Mouse (Mus musculus) cerebellum, adult 18-20 months (tissue): ENCODE measurements around the gene Pak1.
"Not testable (repeated sequence)": the region's sequence is repeated elsewhere in the genome, so short reads cannot be mapped to it uniquely, and the experiment has no call there.

Experiments used
- DNase-seq, 2 experiments: peaks; one replicate each; pipeline ENCODE4 v3.0.0; 2021

Pak1 gene

DNA sequence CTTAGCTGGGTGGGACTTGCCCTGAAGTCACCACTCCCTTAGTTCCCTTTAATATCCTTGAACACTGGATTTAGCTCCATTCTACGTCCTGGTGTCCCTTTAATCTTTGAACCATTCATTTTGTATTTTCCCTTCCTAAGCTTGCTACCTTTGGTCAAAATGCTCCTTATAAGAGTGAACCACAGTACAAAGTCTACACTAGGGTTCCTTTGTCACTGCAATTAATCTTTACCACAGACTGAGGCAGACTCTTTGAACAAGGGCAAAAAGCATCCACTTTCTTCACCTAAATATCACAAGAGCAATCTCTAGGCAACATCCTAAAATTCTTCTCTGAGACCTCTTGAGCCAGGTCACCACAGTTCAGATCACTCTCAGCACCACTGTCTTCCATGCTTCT is 8.1 kb upstream of the Pak1 start:
- DNase-seq, result no peak

DNA sequence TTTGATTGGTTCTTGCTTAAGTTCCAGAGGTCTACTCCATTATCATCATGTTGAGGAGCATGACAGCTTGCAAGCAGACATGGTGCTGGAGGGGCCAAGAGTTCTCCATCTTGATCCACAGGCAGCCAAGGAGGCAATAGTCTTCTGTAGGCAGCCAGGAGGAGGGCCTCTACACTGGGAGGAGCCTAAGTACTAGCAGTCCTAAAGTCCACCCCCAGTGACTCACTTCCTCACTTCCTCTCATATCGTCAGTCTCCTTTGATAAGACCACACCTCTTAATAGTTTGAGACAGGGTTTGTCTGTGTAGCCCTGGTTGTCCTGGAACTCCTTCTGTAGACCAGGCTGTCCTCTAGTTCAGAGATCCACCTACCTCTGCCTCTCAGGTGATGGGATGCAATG is 7.5 kb upstream of the Pak1 start:
- DNase-seq, result no peak

DNA sequence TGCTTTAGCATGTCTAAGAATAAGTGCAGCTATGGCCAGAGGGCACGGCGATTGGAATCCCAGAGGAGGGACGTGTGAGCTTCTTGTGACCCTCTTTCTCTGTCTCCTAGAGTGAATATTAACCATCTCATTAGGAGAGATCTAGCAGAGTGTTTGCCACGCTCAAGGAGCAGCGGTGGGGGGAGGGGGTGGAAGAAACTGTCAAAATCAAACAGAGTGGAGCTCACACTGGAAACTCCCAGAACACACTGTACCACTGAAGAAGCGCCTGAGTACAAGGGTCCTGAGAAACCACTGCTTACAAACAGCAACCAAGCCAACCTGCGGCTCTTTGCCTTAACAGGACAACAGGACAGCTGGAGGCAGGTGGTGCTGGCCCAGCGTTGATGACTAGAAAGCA is 6.8 kb upstream of the Pak1 start:
- no peak for DNase-seq

DNA sequence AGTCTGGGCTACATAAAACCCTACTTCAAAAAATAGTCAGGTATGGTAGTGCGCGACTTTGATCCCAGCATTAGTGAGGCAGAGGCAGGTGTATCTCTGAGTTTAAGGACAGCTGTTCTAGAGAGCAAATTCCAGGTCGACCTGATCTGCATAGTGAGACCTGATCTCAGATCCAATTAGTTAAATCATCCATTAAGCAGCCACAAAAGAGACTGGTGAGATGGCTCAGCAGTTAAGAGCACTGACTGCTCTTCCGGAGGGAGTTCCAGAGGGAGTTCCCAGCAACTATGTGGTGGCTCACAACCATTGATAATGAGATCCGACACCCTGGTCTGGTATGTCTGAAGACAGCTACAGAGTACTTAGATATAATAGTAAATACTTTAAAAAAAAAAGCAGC is 4.8 kb upstream of the Pak1 start:
- no peak for DNase-seq

DNA sequence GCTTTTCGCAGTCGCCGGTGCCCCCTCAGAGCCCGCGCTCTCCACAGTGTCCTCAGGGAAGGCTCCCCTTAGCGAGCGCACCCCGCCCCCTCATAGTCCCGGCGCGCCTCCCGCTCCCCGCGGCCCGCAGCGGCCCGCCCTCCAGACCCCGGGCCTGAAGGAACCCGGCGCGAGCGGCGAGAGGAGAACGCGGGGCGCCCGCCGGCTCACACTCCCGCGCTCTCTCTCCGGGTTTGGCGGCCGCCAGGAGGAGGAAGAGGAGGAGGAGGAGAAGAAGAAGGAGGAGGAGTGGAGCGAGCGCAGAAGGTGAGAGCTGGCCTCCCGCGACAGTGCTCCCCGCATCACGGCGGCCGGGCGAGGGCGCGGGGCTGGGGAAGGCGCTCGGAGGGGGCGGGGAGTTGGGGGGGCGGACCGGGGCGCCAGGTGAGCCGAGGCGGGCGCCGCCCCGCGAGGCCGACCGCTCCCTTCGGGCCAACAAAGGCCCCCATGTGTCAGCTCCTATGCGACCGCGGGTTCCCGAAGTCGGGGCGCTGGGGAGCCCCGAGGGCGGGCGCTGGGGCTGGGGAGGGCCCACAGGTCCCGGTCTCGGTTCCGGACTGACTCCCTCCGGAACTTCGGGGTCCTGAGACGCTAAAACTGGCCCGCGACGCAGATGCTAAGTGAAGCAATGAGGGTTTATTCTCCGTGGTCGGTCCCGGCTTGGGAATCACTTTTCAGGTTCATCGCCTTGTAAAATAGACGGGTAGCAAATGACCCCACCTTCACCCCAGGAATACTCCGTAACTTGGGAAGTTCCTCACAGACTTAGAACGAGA is 535 bp downstream of the Pak1 start:
- no peak for DNase-seq

DNA sequence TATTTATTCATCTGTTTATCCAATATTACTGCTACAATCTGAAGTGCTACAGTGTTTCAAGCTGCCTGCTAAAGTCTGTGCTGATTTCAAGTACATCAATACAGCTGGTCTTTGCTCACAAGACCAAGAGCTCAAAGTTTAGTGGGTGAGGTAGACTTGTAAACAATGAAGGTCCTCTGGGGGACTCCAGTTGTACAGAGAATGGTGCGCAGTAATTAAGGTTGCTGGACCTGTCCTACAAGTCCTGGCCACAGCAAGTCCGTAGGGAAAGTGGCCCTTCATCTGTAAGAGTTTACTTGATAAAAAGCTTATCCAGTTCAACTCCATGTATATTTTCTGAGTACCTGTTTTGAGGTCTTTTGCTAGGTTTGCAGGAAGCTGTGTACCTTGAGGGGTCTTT is 1.9 kb downstream of the Pak1 start:
- no peak for DNase-seq

DNA sequence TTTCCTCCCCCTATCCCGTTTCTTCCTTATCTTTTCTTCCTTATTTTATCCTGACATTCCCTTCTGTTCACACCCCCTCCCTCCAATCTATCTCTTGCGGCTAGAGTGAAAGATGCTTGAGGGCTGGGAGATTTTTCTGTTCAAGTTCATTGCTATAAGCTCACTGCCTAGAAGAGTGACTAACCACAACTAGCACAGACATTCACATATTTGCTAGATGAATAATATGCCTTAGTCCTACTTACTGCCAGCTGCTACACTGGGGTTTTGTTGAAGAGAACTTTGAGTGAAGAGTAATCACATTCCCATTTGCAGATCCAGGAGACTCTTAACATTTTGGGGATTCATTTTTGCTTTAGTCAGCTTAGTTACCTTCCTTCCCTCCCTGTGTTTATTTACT is 4.0 kb downstream of the Pak1 start:
- DNase-seq, result no peak

DNA sequence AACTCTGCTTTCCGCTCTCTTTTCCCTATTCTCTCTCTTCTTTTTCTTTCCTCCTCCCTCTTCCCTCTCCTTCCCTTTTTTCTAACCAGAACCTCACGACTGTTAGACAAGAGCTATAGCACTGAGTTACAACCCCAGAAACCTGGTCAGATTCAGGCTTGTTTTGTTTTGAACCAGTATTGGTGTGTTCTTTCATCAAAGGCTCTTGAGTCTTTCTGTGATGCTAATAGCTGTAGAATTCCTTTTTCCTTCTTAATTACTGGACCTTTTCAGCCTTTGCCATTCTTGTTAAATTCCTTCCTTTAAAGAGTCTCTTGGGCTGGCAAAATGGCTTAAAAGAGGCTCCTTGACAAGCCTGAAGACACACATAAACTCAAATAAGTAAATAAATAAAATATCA is 14.8 kb downstream of the Pak1 start:
- DNase-seq, result no peak

DNA sequence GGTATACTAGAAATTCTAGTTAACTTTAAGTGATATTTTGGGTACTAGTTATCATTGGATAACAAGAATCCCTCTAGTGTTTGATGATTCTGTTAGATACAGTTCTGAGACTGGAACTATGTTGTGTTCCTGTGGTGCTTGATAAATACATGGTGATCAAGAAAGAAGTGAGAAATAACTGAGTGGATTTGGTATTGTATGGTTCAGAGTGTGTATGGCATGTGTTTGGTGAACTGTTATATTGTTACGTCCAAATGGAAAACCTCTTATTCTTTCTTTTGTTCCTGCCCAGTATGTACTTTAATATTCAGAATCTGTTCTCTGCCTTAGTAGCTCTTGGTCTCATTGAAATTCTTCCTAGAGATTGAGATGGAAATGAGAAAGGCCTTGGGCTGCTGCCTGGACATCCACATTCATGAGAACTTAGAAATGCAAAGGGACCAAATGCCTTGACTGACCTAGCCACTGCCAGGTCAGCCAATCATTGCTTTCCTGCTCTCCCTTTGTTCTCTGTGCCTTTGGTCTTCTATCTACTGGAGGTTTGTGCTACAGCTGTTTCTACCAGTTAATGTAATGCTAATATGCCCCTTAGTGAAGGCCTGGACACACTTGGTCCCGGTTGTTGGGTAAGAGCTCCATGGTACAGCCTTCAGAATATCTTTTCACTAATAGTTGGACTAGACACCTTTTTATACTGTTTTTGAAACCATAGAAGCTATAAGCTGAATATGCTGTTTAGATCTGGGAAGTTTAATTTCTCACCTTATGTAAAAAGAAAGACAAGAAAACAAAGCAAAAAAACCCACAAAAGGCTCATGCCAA is 16.1 kb downstream of the Pak1 start:
- DNase-seq, result no peak

DNA sequence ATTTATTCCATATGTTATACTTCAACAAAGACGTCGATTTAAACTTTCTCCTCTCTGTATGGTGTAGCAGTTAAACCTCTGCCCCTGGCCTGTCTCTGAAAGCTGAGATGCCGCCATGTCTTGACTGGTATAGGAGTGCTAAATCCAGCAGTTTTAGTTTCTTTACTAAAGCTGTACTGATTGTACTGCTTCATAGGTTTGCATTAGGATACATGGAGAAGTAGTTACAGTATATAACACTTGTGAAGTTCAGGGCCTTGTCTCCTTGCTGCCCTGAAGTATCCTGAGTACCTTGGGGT is 16.7 kb downstream of the Pak1 start:
- no peak for DNase-seq

DNA sequence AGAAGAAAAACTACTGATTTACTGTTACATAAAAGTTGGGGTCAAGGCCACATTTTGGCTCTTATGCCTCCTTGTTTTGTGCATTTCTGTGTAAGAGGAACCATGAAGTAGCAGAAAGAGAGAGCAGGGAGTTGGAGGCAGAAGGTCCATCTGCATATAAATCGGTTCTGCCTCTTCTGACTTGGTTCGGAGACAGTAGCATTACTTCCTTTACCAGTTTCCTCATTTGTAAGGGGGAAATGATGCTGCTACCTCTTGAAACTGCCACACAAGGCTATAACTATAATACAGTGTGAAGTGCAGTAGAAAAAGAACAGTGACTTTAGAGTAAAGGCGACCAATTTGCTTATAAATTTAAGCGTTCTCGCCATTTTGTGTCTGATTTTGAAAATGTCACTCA is 21.0 kb downstream of the Pak1 start:
- DNase-seq, result no peak

DNA sequence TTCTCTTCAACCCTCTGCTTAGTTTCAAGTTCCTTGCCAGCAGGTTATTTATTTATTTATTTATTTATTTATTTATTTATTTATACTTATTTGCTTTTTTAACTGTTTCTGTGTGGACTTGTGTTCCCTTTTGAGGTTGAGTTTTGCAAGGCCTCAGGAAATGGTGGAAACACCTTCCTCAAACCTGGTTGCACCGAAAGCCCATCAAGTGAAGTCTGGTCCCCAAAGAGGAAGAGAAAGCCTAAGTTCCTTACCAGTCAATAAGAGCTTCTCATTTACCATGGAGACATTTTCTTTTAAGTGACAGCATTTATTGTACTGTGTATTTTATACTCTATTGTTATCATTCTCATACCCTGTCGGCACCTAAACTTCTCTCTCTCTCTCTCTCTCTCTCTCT is 33.5 kb downstream of the Pak1 start:
- no peak for DNase-seq

DNA sequence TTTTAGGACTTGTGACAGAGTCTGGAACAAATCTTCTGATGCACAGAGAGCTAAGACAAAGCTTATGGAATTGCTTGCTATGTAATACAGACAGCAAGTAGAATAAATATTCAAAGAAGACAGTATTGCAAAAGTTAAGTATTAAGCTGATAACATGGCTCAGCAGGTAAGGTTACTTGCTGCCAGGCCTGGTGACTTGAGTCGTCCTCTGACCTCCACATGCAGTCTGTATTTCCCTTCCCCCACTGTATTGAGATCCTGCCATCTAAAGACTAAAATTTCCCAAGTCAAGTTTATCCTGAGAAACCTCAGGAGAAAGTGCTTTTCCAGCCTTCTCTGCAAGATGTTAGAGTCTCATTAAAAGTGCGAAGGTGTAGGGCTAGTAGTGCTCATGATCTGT is 40.8 kb downstream of the Pak1 start:
- DNase-seq, result no peak

DNA sequence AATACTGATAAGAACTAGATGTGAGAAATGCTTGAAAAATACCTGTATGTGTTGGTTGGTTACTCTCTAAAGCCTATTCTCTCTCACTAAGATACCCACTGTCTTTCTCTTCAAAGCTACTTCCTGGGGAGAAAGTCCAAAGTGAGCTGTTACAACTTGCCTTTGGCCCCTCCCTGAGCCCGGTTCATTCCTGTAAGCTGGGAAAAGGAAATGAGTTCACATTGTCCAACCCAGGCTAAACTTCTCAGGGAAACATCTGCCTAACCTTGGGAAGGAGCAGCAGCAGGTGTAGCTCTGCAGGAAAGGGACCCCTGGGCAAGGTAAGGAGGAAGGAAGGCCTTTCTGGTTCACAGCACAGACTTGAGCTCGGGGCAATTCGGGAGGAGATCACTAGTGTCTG is 42.4 kb downstream of the Pak1 start:
- DNase-seq, result no peak

DNA sequence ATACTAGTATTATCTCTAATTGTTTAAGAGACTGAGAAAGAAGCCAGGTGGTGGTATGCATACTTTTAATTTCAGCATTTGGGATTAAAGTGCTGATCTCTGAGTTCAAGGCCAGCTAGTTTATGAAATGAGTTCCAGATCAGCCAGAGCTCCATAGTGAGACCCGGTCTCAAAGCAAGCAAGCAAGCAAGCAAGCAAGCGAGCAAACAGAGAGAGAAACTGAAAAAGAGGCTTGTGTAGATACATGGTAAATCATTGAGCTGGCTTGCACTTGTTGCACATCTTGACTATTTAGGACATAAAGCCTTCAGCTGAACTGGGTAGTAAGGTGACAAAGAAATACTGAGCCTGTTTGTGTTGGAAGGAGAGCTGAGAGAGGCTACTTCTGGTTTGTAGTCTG is 44.6 kb downstream of the Pak1 start:
- no peak for DNase-seq

DNA sequence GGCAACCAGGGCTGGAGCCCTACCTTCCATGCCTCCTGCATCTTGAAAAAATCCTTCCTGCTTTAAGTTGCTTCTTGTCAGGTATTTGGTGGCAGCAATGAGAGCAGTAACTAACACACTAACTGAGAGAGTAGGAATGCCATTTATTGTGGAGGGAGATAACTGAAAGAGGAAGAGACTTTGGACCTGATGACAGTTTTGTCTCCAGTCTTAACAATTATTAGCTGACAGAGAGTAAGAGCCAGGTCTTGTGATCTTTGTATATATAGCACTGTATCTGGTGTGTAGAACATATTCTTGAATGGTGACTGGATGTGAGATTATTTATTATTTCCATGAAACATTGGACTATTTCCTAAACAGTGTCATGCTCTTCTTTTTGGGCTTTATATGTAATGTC is 50.2 kb downstream of the Pak1 start:
- no peak for DNase-seq

DNA sequence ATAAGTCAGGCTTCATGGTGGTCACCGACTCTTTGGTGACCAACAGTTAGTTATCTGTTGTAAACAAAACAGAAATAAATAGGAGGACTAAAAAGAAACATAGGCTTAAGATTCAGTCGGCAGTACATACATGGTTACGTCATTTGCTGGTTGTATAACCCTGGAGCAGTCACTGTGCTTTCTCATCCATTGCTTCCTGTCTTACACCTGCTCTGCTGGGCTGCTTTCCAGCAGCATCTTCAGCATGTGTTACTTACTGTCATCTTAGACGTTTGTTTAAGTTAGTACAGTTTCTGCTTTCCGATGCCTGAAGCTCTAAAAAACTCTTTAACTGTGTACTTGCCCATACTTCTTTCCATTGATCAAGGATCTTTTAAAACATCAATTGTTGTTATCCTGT is 53.0 kb downstream of the Pak1 start:
- peak; percentile 56 for DNase-seq

DNA sequence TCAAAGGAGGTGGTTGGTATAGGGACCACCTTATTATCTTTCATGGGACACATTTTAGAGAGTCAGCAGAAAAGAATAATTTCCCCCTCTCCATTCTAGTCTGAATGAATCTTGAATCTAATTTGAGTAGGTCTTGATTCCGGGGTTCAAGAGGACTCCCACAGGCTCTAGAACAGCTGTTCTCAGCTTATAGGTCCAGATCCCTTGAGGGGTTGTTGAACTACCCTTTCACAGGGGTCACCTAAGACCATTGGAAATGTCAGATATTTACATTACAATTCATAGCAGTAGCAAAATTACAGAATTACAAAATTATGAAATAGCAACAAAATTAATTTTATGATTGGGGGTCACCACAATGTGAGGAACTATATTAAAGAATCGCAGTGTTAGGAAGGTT is 54.0 kb downstream of the Pak1 start:
- no peak for DNase-seq

DNA sequence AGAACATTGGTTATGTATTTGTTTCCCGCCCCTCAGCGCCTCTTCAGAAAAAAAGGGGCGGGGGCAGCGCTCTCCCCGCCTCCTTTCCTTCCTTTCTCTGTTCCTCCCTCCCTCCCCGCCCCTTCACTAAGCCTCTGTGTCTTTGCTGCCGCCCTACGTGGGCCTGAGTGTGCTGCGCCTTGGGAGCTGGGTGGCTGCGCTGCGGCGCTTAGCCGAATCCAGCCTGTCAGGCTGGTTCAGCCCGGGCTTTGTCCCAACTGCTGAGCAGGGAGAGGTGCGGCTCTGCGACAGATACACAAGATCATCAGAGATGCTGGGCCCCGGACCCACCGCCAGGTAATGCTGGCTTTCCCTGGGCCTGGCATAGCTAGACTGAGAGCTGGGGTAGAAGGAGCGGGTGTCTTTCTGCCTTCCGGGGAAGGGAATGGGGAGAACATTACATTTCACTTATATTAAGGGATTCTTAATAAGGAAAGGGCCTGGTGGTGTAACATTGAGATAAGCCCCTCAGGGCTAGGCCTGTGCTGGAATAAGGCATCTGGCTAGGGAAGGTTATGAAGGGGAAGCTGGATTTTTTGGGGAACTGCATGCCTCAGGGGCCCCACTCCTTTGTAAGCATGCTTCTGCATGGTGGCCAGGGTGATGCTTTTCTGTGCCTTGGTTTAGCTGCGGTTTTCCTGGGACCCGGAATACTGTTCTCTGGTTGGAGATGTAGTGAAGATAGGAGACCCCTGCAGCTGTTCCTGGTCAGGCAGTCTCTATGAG is 54.6 kb downstream of the Pak1 start:
- peak; percentile 89 for DNase-seq

DNA sequence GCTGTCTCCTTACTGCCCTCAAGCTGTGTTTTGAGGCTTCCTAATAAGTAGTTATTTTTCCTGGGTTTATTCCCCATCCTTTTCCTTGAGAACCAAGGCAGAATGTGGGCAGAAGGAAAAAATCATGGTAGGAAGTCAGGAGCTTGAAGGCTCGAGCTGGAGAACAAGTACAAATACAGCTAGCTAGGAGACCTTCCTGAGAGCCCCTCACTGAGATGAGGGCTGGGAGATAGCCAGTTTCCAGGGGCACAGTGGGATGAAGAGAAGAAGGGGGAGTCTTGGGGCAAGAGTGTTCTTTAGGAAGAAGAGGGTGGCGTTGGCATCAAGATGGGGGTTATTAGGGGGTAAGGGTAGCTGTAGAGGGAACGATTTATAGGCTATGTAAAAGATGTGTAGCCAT is 56.1 kb downstream of the Pak1 start:
- DNase-seq, result peak in 1 of 2 experiments; percentile 40

DNA sequence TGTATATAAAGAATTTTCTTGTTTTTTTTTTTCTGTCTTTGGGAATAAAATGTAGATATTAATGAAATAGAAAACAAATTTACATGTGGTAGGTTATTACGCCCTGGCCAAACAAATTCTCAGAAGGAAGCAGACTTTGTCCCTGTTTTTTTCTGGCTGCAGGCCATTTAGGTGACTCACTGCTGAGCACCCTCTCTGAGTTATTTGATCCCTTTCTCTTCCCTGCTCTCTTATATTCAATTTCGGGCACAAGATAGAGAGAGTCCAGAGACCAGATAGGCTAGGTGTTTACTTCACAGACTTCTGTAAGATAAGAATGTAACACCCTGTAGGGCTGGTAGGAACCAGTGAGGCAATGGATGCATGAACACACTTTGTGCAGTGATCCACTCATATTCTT is 57.2 kb downstream of the Pak1 start:
- peak; percentile 77 to 88 for DNase-seq

DNA sequence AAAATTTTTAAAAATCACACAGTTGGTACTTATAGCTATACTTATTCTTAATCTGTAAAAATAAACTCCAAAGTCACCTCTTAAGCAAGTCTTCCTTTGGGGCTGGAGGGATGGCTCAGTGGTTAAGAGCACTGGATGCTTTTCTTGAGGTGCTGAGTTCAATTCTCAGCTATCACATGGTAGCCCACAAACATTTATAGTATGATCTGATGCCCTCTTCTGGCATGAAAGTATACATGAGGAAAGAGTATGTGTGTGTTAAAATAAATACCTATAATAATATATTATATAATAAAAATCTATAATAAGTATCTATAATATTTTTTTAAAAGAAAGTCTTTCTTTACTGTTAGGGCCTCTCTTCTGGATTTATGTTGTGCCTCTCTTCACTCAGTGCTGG is 58.2 kb downstream of the Pak1 start:
- DNase-seq, result no peak

DNA sequence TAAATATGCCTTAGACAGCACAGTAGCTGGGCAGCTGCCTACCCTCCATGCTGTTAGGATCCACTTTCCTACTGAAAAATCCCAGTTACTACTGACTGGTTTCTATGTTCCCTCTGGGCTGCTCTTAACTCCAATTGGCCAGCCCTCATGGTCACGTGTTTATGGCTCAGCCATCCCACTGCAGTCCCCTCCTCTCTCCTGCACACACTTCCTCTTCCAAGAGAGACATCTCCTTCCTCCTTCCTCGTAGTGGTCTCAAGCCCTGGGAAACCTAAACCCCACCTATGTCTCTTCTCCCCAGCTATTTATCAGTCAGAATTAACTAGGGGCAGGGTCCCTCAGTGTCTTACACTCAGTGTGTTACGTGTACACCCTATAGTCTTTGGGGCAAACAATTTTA is 61.2 kb downstream of the Pak1 start:
- not testable (repeated sequence) for DNase-seq

DNA sequence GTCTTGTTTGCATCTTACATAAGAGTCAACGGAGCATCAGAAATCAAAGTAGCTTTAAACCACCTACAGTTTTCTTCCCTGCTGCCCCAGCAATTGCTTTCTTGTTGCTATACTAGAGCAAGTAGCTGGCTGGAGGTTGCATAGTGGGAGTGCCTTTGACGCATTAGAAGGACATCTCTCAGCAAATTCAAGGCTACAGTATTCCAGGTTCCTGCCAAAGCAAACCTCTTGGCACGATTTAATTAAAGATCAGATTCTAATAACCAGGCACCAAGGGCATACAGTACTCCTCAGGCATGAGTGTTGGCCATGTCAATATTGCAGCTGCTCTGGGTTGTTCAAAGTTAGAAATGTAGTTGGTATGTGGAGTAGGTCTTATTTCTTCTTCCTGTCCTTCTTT is 62.0 kb downstream of the Pak1 start:
- no peak for DNase-seq
